28 mouse cellular contexts compared by ENCODE assay signal in the genomic region with DNA sequence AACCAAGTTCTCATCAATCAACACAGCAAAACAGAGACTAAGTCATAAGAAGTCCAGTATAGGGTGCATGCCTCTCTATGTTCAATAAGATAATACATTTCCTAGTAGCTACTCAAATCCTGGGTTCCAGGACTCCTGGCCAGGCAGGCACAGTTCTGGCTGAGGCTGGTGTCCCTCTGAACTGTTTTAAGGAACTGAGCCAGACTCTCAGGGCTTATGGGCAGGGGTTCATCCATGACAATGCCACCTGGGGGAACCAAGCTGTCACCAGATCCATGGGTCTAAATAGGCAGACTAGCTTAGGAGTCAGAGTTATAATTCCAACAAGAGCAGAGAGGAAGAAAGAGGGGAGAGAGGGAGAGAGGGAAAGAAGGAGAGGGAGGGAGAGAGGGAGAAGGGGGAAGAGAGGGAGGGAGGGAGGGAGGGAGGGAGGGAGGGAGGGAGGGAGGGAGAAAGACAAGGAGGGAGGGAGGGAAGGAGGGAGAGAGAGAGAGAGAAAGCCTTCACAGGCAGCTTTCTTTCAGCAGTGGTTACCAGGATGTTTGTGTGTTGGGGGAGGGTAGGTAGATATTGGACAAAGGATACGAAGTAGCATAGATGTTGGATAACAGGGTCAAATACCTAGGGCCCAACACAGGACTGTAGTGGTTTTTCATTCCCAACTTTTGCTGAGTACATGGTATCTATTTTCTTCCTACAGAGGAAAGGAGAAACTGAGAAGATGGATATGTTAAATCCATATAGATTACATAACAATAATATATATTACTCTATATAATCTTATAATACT.
DNase-seq lines count a peak whose midpoint lies in the region; ATAC-seq and TF ChIP-seq lines count a peak whose summit lies in the region.
"Had no signal": no experiment of that assay in that cellular context is flagged by ENCODE, and none has a peak within 500 bp of the region (broad histone marks: within the 10 kb centered on the region; RNA-seq: fewer than 3 reads in every experiment).

No protein-coding gene starts in this region.

- TF ChIP-seq CTCF in gastrocnemius, adult 2 months (IDR thresholded peaks at IDR 0.05): no peak

- no peak overlapping the region for H3K4me3 ChIP-seq in heart, embryonic 10.5 days
- H3K4me3 ChIP-seq in liver, embryonic 11.5 days (ENCODE audit: low read depth, low read length): no peak overlapping the region
- no peak overlapping the region for H3K4me3 ChIP-seq in gastrocnemius, adult 2 months
- H3K4me3 ChIP-seq: embryonic facial prominence, embryonic 13.5 days; erythroblast, embryonic 14.5 days; limb, embryonic 13.5 days; liver, embryonic 12.5 days; myocyte; neural tube, embryonic 12.5 days had no signal

- H3K36me3 ChIP-seq in heart, embryonic 10.5 days: no peaks in the 10 kb centered on the region
- H3K36me3 ChIP-seq in liver, embryonic 11.5 days (ENCODE audit: control insufficient read depth, insufficient read depth, low read length): no peaks in the 10 kb centered on the region
- H3K36me3 ChIP-seq: embryonic facial prominence, embryonic 13.5 days; G1E; limb, embryonic 13.5 days; liver, embryonic 12.5 days; neural tube, embryonic 12.5 days had no signal

- H3K4me2 ChIP-seq in liver, embryonic 11.5 days: no peak overlapping the region
- H3K4me2 ChIP-seq: embryonic facial prominence, embryonic 13.5 days; heart, embryonic 11.5 days; hindbrain, embryonic 14.5 days; limb, embryonic 13.5 days; liver, embryonic 12.5 days; midbrain, embryonic 11.5 days; neural tube, embryonic 12.5 days had no signal

- H3K9me3 ChIP-seq in heart, embryonic 10.5 days: peaks cover 3% of the 10 kb centered on the region; the same call in 1 of the 2 replicates
- no peaks in the 10 kb centered on the region for H3K9me3 ChIP-seq in liver, embryonic 11.5 days (ENCODE audit: control insufficient read depth, low read length)
- H3K9me3 ChIP-seq: limb, embryonic 13.5 days; liver, embryonic 12.5 days; neural tube, embryonic 12.5 days had no signal

- H3K27ac ChIP-seq in heart, embryonic 10.5 days: no peak overlapping the region
- no peak overlapping the region for H3K27ac ChIP-seq in liver, embryonic 11.5 days (ENCODE audit: low read depth, low read length)
- no peak overlapping the region for H3K27ac ChIP-seq in gastrocnemius, adult 2 months
- H3K27ac ChIP-seq: embryonic facial prominence, embryonic 13.5 days; hindbrain, embryonic 14.5 days; limb, embryonic 13.5 days; liver, embryonic 12.5 days; neural tube, embryonic 12.5 days had no signal

- H3K27me3 ChIP-seq in heart, embryonic 10.5 days (ENCODE audit: insufficient read depth, poor library complexity, severe bottlenecking): no peaks in the 10 kb centered on the region
- H3K27me3 ChIP-seq in liver, embryonic 11.5 days (replicated peaks; ENCODE audit: control insufficient read depth, insufficient read depth, low read length): no peaks in the 10 kb centered on the region
- H3K27me3 ChIP-seq: embryonic facial prominence, embryonic 13.5 days; limb, embryonic 13.5 days; liver, embryonic 12.5 days; neural tube, embryonic 12.5 days had no signal

- 58% methylated on average over 1 of the region's 1 CpGs for WGBS in heart, embryonic 10.5 days
- 88% methylated on average over 1 of the region's 1 CpGs for WGBS in liver, embryonic 11.5 days

- intact Hi-C loops in gastrocnemius, adult 2 months (cut with DNase I): no loop called here

- ATAC-seq in cerebellum, adult (ENCODE audit: insufficient number of reproducible peaks, low FRiP score, low TSS enrichment): peak; percentile 86
- ATAC-seq in liver, embryonic 11.5 days (replicated peaks; ENCODE audit: low FRiP score): no peak
- ATAC-seq: forebrain, embryonic 16.5 days; inflammation-experienced regulatory T-cells, adult 6 months; liver, embryonic 12.5 days; liver, postnatal 0 days had no signal

- no peak overlapping the region for H3K9ac ChIP-seq in liver, embryonic 11.5 days (ENCODE audit: low read depth, low read length)
- H3K9ac ChIP-seq: embryonic facial prominence, embryonic 13.5 days; hindbrain, embryonic 14.5 days; limb, embryonic 13.5 days; liver, embryonic 12.5 days; liver, postnatal 0 days; neural tube, embryonic 12.5 days had no signal

- DNase-seq in heart, embryonic 10.5 days (ENCODE audit: low spot score): peak; percentile 64
- no peak for DNase-seq in heart, adult 9 months (ENCODE audit: low spot score in 2 of 2)
- DNase-seq in cerebellum, adult 8-10 months: peak; percentile 89
- DNase-seq in cerebellum, postnatal 25 days: peak; percentile 91 to 92
- no peak for DNase-seq in liver, embryonic 11.5 days (ENCODE audit: low spot score)
- no peak for DNase-seq in gastrocnemius, adult 2 months
- DNase-seq in c-Kit-positive CD71-positive TER-119-positive erythroid progenitor cells, embryonic 14.5 days (ENCODE audit: low spot score): no peak
- DNase-seq: adrenal gland, adult 8-10 months; gastrocnemius, postnatal 14 days; heart, postnatal 4 days; kidney, adult 11 months; kidney, postnatal 36 days; layer of hippocampus, postnatal 36 days; liver, postnatal 0 days; lung, postnatal 36 days had no signal

- H3K4me1 ChIP-seq in heart, embryonic 10.5 days: no peaks in the 10 kb centered on the region
- H3K4me1 ChIP-seq in liver, embryonic 11.5 days (replicated peaks; ENCODE audit: control insufficient read depth, insufficient read depth, low read length): no peaks in the 10 kb centered on the region
- H3K4me1 ChIP-seq: embryonic facial prominence, embryonic 13.5 days; limb, embryonic 13.5 days; liver, embryonic 12.5 days; neural tube, embryonic 12.5 days had no signal

Comparison
In these comparisons a context has a peak if more than half of its experiments do, and no peak if none do; other contexts are left out.
1. DNase-seq: peak in heart, embryonic 10.5 days (single experiment), cerebellum, adult 8-10 months (single experiment) and cerebellum, postnatal 25 days (2 of 2); none in heart, adult 9 months (0 of 2), liver, embryonic 11.5 days (single experiment), gastrocnemius, adult 2 months (single experiment) and c-Kit-positive CD71-positive TER-119-positive erythroid progenitor cells, embryonic 14.5 days (single experiment).